Mouse (Mus musculus): ENCODE data around the gene Foxd4.

The Foxd4 gene

DNA sequence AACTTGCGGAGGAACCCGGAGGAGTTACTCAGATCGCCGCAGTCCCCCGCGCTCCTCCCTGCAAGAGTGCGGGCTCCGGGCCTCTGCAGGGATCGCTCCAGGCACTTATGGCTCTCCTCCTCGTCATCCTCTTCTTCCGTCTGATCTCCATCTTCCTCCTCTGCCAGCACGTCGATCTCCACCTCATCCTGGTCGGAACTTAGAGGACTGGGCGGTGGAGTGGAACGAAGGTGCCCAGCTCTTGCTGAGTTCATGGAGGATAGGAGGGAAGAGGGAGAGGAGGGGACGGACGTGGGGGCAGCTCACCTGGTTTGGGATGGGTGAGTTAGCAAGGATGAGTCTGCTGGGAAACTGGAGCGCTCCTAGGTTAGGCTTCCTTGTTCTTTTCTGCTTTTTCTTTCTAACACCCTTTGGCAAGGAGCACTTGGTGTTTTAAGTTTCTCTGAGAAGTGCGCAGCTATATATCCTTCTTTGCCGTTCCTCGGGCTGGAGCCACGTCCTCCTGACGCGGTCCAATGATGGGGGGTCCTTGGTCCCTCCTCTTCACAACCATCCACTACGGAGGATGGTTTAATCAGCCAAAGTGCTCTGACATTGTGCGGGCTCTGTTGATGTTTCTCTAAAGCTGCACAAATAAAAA is at the start of gene Foxd4:
Foxd4 (minus strand) TSS at position 617 of the 640 bp plus-strand sequence.
- DNase-seq (ENCODE audit: low spot score) = no peak

DNA sequence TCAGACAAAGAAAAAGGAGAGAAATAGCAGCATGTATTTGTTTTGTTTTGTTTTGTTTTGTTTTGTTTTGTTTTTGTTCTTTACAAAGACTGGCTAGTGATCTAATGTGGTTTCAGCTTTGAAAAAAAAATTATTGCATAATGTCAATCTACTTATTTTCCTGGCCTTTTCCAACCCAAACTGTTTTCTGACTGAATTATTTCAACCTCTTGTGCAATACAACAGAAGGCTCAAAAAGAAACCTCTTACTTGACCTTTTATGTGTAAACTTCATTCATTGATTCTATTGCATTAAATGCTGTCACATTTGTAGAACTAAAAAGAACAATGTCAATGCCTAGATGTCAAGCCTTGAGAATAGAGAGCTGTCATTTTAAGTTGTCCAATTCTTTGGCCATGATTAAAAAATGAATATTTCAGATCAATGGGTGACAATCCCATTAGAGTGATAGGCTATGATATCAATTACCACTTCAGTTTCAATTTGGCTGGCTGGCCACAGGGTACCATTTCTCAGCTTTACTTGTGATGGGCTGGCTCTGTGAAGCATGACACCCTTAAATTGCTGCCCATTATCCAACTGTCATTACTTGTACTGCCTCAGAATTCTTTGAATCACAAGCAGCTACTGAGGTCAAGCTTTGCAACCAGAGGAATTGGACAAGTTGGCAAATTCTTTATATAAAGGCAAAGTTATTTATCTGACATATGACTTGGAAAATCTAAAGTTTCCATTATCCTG is 44.7 kb upstream of the Foxd4 start:
- DNase-seq (ENCODE audit: low spot score) = no peak

DNA sequence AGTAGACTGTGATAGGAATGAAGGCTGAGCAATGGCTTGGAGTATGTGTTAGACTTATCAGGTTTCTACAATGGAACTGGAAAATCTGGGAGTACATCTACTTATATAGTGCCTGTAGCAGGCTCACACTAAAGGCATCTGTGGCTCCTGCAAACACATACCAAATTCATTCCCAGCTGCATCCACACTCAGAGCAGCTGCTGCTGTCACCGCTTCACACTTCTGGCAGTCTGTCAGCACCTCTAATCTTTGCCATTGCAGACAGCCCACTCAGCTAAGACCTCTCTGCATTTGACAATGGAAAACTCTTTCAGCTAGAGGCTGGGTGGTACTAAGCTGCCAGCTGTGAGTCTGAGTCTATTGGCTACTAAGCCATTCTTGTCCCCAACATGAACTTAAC is 36.1 kb upstream of the Foxd4 start:
- no peak for DNase-seq (ENCODE audit: low spot score)

DNA sequence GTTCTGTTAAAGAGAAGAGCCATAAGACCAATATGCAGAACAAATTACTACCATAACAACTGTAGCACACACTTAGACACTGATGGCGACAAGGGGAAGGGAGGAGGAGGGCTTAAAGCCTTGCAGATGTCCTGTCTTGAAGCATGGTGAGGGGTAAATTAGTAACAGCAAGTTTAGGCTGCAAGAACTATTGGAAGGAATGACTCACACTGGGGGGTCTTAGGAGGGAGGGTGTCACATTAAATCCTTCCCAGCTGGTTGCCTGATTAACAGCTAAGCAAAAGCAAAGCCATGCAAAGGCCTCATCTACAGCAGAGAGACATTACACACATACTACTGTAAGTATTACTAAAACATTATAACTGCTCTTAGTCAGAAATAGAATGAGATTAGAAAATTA is 28.0 kb upstream of the Foxd4 start:
- DNase-seq (ENCODE audit: low spot score) = no peak

DNA sequence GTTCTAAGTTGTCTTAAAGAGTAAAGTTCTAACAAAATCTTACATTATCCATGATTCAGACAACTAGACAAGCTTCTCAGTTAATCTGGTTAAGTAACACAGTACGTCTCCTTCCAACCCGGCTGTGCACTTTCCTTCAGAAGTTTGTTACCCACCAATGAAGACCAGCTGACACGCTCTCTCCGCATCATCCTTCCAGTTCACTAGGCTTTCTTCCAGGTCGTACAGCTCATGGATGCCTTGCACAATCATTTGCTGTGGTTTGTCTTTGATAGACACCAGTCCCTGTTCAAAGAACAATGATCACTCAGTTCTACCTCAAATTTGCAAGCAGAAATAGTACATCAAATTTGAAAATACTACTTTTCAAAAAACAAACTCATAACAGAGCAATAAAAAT is 19.9 kb upstream of the Foxd4 start:
- DNase-seq (ENCODE audit: low spot score) = no peak

DNA sequence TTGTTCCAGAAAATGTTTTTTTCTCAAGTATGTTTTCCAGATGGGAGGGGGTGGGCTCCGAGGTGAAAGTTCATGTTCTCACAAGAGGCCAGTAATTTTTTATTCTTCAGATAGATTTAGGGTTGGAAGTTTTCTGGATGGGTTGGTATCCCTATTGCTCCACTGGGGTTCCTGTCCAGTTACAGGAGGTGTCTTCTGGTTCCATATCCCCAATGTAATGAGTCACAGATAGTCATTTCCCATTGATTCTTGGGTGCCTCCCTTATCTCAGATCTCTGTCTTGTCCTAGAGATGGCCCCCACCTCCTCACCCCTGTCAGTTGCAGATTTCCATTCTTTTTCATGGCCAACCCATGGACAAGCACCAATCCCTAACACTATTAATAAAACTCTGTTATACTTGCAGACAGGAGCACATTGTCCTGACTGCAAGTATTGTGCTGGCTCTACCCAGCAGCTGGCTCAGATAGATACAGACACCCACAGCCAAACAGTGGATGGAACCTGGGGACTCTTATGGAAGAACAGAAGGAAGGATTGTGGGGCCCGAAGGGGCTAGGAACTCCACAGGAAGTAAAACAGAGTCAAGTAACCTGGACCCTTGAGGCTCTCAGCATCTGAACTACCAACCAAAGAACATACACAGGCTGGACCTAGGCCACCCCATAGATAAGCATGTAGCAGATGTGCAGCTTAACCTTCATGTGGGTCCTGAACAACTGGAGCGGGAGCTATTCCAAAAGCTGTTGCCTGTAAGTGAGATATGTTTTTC is 7.6 kb upstream of the Foxd4 start:
- no peak for DNase-seq (ENCODE audit: low spot score)

DNA sequence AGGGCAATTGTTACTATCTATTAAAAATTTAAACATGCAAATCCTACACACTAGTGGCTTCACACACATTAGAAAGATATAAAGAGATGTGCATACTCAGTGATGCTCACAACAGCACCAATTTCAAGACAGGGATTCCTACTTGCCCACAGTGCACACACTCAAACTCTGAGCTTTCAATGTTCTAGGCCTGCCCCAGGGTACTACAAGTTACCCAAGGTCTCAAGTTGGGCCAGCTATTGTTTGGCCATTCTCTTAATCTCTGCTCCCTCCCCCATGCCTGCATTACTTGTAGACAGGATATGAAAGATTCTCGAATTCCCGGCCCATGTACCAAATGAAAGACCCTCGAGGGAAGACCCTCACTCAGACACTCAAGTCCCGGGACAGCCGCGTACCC is 6.7 kb upstream of the Foxd4 start:
- no peak for DNase-seq (ENCODE audit: low spot score)

DNA sequence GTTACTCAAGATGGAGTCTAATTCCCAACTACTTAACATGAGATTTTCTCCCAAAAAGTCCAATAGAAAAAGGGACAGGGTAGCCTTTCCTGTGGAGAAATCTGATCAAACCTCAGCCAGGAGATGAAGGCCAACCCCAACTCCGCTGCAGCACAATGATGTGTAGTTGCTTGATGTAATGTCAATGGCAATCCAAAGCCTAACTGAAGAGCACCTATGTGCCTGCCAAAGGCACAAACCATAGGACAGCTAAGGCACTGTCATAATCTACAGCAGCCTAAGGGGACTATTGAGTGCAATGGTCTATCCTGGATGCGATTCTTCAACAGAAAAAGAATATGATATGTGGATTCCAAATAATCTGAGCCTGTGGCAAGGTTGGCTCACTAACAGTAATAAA is 1.8 kb upstream of the Foxd4 start:
- no peak for DNase-seq (ENCODE audit: low spot score)

DNA sequence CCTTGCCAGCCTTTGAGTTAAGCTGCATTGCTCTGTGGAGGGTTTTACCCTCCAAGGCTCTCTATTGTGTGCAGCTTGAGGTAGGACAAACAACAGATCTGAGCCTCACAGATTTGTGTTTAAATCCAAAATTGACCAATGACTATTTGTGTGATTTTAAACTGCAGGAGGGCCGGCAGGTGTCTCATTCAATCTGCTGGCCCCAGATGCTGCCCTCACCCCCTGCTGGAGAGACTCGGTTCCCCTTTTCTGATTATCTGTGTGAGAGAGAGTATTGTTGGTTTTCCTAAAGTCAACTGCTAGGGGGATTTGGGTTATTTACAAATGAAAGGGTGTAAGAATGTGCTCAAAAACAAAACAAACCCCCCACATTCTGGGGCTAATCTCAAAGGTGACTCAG is 1.3 kb upstream of the Foxd4 start:
- DNase-seq (ENCODE audit: low spot score) = peak; percentile 1

DNA sequence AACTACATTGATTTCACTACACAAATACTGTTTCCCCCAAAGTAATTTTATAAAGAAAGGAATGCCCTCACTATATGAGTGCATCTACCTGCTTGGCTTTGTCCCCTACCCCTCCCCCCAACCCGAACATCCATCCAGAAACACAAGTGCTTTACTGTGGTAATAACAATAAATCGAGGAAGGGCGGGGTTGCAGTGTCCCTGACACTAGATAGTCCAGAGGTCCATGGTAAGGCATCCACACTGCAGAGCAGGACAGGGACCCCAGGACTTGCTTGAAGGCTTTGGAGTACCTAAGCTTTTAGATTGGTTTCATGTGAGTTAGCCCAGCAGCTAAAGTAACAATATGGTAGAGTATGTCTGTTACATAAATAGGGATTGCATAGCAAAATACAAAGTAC is 669 bp upstream of the Foxd4 start:
- no peak for DNase-seq (ENCODE audit: low spot score)

DNA sequence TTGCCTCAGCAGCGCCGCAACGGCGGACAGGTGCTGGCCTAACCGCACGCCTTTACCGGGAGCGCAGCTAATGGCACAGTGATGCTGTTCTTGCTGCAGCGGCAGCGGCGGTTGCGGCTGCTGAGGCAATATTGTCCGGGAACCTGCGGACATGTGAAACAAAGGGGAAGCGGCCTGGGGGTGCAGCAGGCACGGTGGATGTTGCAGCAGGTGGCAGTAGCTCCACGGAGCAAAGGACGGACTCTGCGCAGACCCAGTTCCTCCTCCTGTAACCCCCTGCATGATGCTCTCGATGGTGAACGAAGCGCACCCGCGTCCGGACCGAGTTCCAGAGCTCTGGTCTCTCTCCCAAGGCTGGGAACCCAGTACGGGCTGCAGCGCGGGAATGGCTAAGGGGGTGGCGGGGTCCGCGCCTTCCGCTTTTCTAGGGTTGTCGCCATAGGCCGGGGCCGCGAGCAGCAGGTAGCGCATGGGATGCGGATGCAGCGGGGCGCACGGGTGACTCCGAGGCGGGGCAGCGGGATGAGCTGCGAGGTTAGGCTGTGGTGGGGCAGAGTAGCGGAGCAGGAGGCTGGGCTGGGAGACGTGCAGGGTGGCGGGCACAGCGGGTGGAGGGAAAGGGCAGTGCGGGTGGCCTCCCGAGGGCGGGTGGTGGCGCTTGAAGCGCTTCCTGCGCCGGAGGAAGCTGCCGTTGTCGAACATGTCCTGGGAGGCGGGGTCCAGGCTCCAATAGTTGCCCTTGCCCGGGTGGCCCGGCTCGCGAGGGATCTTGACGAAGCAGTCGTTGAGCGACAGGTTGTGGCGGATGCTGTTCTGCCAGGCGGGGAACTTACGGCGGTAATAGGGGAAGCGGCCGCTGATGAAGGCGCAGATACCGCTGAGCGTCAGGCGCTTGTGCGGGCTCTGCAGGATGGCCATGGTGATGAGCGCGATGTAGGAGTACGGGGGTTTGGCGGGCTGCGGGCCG is 1.1 kb downstream of the Foxd4 start:
- no peak for DNase-seq (ENCODE audit: low spot score)

DNA sequence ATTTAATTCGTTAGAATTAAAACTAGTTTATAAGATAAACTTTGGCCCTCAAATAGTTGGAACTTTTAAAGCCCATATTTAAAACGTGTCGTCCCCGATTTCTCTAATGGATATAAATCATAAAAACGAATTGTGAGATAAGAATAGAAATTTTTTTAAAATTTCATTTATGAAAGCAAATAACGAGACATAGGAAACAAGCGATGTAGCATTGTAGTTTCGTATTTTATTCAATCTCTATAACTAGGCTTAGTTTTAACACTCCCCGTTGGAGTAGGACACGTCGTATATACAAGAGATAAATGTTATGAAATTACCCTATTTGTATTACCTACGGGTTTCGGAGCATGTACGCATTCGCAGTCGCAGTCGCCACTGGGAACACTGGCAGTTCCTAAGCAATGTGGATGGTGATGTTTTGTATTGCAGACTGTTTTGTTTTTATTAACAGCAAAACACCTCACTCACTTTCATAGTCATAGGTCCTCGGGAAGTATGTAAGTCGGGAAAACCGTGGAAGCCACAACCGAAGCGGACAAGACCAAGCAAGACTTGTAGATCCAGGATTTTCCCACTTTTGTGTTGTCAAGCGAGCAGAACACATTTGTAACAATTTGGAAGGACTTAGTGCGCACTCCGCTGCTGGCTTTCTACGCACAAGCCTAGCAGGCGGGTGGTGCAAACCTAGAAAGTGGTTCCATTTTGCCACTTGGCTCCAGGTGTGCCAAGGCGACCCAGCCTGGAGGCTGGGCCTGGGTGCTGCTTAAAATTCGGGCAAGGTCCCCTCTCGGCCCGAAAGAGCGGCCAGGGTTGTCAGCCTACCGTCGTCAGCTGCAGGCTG is 2.0 kb downstream of the Foxd4 start:
- DNase-seq (ENCODE audit: low spot score) = no peak

DNA sequence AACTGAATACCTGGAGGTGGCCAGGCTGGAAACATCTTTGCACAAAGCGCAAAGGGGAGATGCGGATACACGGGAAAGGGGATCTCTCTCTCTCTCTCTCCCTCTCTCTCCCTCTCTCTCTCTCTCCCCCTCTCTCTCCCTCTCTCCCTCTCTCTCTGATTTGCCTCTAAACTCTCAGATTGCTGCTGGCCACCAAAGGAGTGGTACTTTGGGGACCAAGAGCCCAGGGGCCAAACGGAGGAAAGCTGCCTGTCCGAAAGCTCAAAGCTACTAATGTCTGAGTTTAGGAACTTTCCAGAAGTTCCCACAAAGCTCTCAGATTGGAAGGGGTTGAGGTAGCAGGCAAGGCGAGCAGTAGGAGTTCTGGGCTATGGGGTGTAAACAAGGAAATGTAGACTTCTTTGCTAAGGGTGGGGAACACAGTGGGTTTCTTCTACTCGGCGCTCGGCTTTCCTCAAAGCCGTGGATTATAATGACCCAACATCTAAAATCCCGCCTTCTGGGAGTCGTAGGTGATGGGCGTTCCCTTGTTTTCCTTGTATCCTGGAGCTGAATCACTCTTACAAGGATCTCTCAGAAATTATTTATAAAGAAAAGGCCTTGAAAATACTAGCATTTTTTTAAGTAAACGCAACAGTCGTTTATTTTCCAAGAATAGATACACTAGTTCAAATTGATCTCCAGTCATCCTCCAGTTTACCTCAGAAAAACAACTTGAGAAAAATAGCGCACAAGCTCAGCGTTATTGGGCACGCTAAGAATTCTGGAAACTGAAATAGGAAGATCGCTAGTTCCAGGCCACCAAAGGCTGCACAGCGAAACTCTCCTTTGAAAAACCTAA is 2.9 kb downstream of the Foxd4 start:
- DNase-seq (ENCODE audit: low spot score) = no peak

DNA sequence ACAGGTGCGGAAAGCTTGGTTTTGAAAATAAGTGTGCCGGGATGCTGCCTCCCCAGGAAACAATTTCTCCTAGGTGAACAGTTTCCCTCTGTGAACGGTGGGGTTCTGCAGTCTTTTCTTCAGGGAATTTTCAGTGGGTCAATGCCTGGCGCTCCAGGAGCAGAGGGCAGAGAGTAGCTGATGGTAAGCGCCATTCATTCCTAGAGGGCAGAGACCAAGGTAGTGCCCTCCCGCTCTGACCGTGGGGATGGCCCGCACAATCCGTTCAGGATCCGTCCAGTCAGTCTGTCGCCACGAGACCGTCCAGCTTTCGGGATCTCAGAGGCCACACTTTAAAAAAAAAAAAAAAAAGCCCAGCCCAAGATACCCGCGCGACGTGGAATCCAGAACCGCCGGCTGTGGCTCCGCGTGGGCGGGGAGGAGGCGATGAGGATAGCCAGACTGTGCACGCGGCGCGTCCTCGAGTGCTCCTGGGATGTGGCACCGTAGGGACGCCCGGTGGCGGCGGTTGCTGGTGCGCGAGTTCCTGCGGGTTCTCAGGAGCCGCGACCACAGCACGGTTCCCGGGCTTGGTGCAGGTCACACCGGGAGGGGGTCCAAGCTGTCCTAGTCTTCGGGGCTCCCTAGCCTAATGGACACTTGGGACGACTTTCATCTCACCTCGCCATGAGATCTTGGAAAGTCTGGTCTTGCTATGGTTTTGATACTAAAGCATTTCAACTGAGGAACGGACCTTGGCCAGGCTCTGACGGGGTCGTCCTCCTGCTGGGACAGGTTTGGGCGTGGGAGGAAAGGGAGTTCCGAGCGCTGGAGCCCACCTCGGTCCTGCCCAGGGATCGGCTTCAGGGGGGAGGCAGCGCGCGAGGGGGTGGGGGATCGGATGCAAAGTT is 3.7 kb downstream of the Foxd4 start:
- DNase-seq (ENCODE audit: low spot score) = no peak

DNA sequence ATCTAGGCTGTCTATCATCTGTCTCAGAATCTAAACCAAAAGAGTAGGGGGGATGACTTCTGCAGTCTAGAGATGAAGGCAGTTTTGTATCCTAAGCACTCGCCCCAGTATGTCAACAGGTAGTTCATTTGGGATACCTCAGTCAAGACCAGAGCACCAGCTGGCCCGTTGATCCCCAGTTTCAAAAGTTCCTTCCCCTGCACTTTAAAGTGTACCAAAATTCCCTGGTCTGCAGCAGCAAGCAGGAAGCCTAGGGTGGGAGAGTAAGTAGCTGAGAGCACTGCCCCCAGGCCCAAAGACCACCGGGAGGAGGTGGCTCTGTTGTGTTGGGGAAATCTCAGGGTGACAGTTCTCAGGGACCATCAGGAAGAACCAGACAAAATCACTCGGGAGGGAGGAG is 4.5 kb downstream of the Foxd4 start:
- no peak for DNase-seq (ENCODE audit: low spot score)

DNA sequence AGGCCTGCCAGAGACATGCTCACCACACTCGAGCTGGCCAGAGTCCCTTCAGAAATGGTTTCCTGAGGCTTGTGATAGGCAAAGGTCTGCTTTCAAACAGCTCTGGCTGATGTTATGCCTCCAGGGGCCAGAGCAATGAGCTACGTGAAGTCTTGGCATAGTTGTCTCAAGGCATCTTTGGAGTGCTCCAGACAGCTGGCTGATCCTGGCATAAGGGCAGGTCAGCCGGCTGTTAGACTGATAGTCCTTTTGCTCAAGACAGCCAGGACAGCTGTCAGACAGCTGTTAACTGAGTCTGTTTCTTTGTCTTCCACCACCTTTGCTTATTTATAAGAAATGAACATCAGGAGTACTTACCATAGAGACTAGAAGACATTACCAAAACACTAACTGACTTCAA is 14.1 kb downstream of the Foxd4 start:
- DNase-seq (ENCODE audit: low spot score) = no peak

DNA sequence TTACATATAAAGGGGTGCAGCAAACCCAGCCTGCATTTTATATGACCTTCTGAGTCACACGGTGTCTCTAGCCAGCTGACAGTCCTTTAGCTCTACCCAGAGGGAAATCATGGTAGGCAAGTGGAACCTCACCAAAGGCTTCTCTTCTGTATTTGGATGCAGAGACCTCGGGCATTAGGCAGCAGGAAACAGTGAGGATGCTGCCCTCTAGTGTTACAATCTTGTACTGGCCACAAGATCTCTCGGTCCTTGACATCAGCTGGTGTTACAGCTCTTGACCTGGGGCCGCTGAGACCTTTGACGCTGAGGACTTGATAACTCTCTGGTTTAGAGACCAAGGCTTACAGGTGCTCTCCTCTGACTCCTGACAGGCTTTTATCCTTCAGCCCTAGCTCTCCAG is 15.5 kb downstream of the Foxd4 start:
- no peak for DNase-seq (ENCODE audit: low spot score)

DNA sequence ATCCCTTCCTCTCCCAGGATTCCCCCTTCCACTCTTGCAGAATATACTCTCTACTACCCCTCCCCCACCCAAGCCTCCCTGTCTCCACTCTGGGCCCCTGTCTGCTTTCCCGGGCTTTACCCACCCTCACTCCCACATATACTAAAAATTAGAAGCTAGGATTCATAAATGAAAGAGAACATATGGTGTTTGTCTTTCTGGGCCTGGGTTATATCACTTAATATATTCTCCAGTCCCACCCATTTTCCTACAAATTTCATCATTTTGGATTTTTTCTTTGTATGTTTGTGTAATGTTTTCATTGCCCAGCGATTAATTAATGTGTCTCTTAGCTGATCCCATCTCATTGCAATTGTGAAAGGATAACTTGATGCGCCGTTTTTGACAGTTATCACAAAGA is 19.8 kb downstream of the Foxd4 start:
- no peak for DNase-seq (ENCODE audit: low spot score)
